In the genomic region with DNA sequence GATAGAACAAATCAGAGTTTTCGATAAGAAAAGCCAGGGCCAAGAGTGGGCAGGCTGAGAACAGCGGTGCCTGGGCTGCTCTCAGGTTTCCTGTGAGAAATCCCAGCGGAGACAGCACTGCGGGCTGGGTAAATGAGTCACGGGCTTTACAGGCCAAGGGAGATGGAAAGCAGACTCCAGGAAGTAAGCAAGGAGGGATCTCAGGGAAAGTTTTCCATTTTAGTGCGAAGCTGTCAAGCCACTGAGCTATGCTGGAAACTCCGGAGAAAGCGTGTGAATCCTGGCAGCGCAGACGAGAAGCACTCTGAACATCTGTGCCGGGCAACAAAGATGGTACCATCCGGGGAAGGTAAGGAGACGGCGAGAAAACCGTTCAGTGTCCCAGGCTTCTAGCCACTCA, we compare ENCODE assay signal across 8 mouse cellular contexts. TPM values are rescaled to one million over a fixed set of nuclear protein-coding genes. Genes with fewer than 3 reads are reported as not detected.
DNase-seq lines count a peak whose midpoint lies in the region; ATAC-seq lines count a peak whose summit lies in the region.

No protein-coding gene starts in this region.

- H3K27me3 ChIP-seq in heart, embryonic 10.5 days (ENCODE audit: insufficient read depth, poor library complexity, severe bottlenecking), result peaks cover 11% of the 10 kb centered on the region; the same call in 1 of the 2 replicates
- no peaks in the 10 kb centered on the region for H3K27me3 ChIP-seq in kidney, embryonic 15.5 days
- no peaks in the 10 kb centered on the region for H3K27me3 ChIP-seq in neural tube, embryonic 15.5 days (replicated peaks)

- H3K36me3 ChIP-seq in heart, embryonic 10.5 days, result 0 out of 2 replicates have a peak, but pooled peaks cover 1% of the 10 kb centered on the region
- no peaks in the 10 kb centered on the region for H3K36me3 ChIP-seq in kidney, embryonic 15.5 days
- no peaks in the 10 kb centered on the region for H3K36me3 ChIP-seq in neural tube, embryonic 15.5 days

- no peaks in the 10 kb centered on the region for H3K9me3 ChIP-seq in heart, embryonic 10.5 days
- no peaks in the 10 kb centered on the region for H3K9me3 ChIP-seq in kidney, embryonic 15.5 days (replicated peaks)
- H3K9me3 ChIP-seq in neural tube, embryonic 15.5 days (replicated peaks), result no peaks in the 10 kb centered on the region

- H3K27ac ChIP-seq in heart, embryonic 10.5 days, result peak overlapping the region; percentile 81
- peak overlapping the region; percentile 83 for H3K27ac ChIP-seq in kidney, embryonic 15.5 days
- no peak overlapping the region for H3K27ac ChIP-seq in neural tube, embryonic 15.5 days (replicated peaks)

- peak overlapping the region; percentile 51 for H3K4me2 ChIP-seq in kidney, embryonic 15.5 days
- H3K4me2 ChIP-seq in neural tube, embryonic 15.5 days, result peak overlapping the region; percentile 31

- peaks cover 27% of the 10 kb centered on the region for H3K4me1 ChIP-seq in heart, embryonic 10.5 days
- peaks cover 30% of the 10 kb centered on the region for H3K4me1 ChIP-seq in kidney, embryonic 15.5 days
- H3K4me1 ChIP-seq in neural tube, embryonic 15.5 days, result peaks cover 10% of the 10 kb centered on the region; the same call in 1 of the 2 replicates

- peak overlapping the region; percentile 47 for H3K4me3 ChIP-seq in heart, embryonic 10.5 days
- peak overlapping the region; percentile 15 for H3K4me3 ChIP-seq in kidney, embryonic 15.5 days (replicated peaks)
- no peak overlapping the region for H3K4me3 ChIP-seq in neural tube, embryonic 15.5 days (replicated peaks)

- WGBS in heart, embryonic 10.5 days, result 11% methylated on average over 15 of the region's 15 CpGs
- 12% methylated on average over 15 of the region's 15 CpGs for WGBS in kidney, embryonic 15.5 days
- WGBS in neural tube, embryonic 15.5 days, result 24% methylated on average over 15 of the region's 15 CpGs

- peak overlapping the region; percentile 26; the same call in 1 of the 2 replicates for H3K9ac ChIP-seq in kidney, embryonic 15.5 days
- H3K9ac ChIP-seq in neural tube, embryonic 15.5 days (replicated peaks), result no peak overlapping the region

- ATAC-seq in frontal cortex, adult (ENCODE audit: low TSS enrichment), result peak; percentile 87
- ATAC-seq in kidney, embryonic 15.5 days (replicated peaks; ENCODE audit: low FRiP score), result 0 out of 2 replicates have a peak, but pooled peaks have one; percentile 27
- no peak for ATAC-seq in neural tube, embryonic 15.5 days (ENCODE audit: low FRiP score)
- no peak for ATAC-seq in erythroid progenitor cell, adult 5-6 weeks (replicated peaks; ENCODE audit: low FRiP score, poor library complexity, severe bottlenecking)

- DNase-seq in frontal cortex, postnatal 36 days (ENCODE audit: low spot score in 2 of 2), result no peak
- DNase-seq in adrenal gland, postnatal 36 days, result peak; percentile 64 to 71
- DNase-seq in heart, embryonic 10.5 days (ENCODE audit: low spot score), result peak; percentile 87
- no peak for DNase-seq in thymus, postnatal 10 days (ENCODE audit: low spot score in 2 of 2)

RNA-seq across cellular contexts. Expression of a gene that starts 11.2 kb away (rescaled TPM):
- 10 to 100 TPM; 27.5 to 33.8 TPM for total RNA-seq in adrenal gland, postnatal 36 days (2021)
- 34.8 and 37.3 TPM in 2 replicates for polyA plus RNA-seq in heart, embryonic 10.5 days (2016; fragmentation: Nextera tagmentation; extraction: Ambion mirVana)
- 33.3 and 39.5 TPM in 2 replicates for polyA plus RNA-seq in kidney, embryonic 15.5 days (2015; fragmentation: Nextera tagmentation; extraction: Ambion mirVana)
- polyA plus RNA-seq in neural tube, embryonic 15.5 days (2015; fragmentation: Nextera tagmentation; extraction: Ambion mirVana), result 34.0 and 37.4 TPM in 2 replicates
- total RNA-seq in erythroid progenitor cell, adult 5-6 weeks (2015; ENCODE audit: low replicate concordance), result 7.2 and 11.3 TPM in 2 replicates
- 0.23 and 1.8 TPM in 2 replicates for total RNA-seq in erythroid progenitor cell, adult 5-6 weeks (2017; ENCODE audit: low replicate concordance)

RNA-seq across cellular contexts. Expression of a gene that starts 28.0 kb away (rescaled TPM):
- 100 to 1,000 TPM; 115 to 120 TPM for total RNA-seq in adrenal gland, postnatal 36 days (2021)
- polyA plus RNA-seq in heart, embryonic 10.5 days (2016; fragmentation: Nextera tagmentation; extraction: Ambion mirVana), result 69.7 and 70.6 TPM in 2 replicates
- 85.8 and 88.3 TPM in 2 replicates for polyA plus RNA-seq in kidney, embryonic 15.5 days (2015; fragmentation: Nextera tagmentation; extraction: Ambion mirVana)
- polyA plus RNA-seq in neural tube, embryonic 15.5 days (2015; fragmentation: Nextera tagmentation; extraction: Ambion mirVana), result 219 and 243 TPM in 2 replicates
- 84.7 and 109 TPM in 2 replicates for total RNA-seq in erythroid progenitor cell, adult 5-6 weeks (2015; ENCODE audit: low replicate concordance)
- 31.3 and 35.6 TPM in 2 replicates for total RNA-seq in erythroid progenitor cell, adult 5-6 weeks (2017; ENCODE audit: low replicate concordance)

RNA-seq across cellular contexts. Expression of a gene that starts 42.5 kb away (rescaled TPM):
- 10 to 100 TPM; 50.8 to 65.2 TPM for total RNA-seq in adrenal gland, postnatal 36 days (2021)
- 70.3 and 103 TPM in 2 replicates for polyA plus RNA-seq in heart, embryonic 10.5 days (2016; fragmentation: Nextera tagmentation; extraction: Ambion mirVana)
- 134 TPM in 2 replicates for polyA plus RNA-seq in kidney, embryonic 15.5 days (2015; fragmentation: Nextera tagmentation; extraction: Ambion mirVana)
- polyA plus RNA-seq in neural tube, embryonic 15.5 days (2015; fragmentation: Nextera tagmentation; extraction: Ambion mirVana), result 87.0 and 113 TPM in 2 replicates
- 154 and 195 TPM in 2 replicates for total RNA-seq in erythroid progenitor cell, adult 5-6 weeks (2015; ENCODE audit: low replicate concordance)
- 314 and 346 TPM in 2 replicates for total RNA-seq in erythroid progenitor cell, adult 5-6 weeks (2017; ENCODE audit: low replicate concordance)

RNA-seq across cellular contexts. Expression of a gene that starts 43.3 kb away (rescaled TPM):
- 1 to 10 TPM in 1 of 2 experiments, under 1 TPM in 1; 0.92 to 1.9 TPM for total RNA-seq in adrenal gland, postnatal 36 days (2021)
- polyA plus RNA-seq in heart, embryonic 10.5 days (2016; fragmentation: Nextera tagmentation; extraction: Ambion mirVana), result 0.31 and 0.35 TPM in 2 replicates
- 0.83 and 1.1 TPM in 2 replicates for polyA plus RNA-seq in kidney, embryonic 15.5 days (2015; fragmentation: Nextera tagmentation; extraction: Ambion mirVana)
- polyA plus RNA-seq in neural tube, embryonic 15.5 days (2015; fragmentation: Nextera tagmentation; extraction: Ambion mirVana), result 1.2 and 1.9 TPM in 2 replicates
- not detected in 2 replicates for total RNA-seq in erythroid progenitor cell, adult 5-6 weeks (2015; ENCODE audit: low replicate concordance)
- total RNA-seq in erythroid progenitor cell, adult 5-6 weeks (2017; ENCODE audit: low replicate concordance), result not detected in 2 replicates

Comparison
In these comparisons a context has a peak if more than half of its experiments do, and no peak if none do; other contexts are left out.
1. ATAC-seq: peak in frontal cortex, adult (single experiment) and kidney, embryonic 15.5 days (single experiment); none in neural tube, embryonic 15.5 days (single experiment) and erythroid progenitor cell, adult 5-6 weeks (single experiment).
2. DNase-seq: peak in adrenal gland, postnatal 36 days (2 of 2) and heart, embryonic 10.5 days (single experiment); none in frontal cortex, postnatal 36 days (0 of 2) and thymus, postnatal 10 days (0 of 2).